15 mouse cellular contexts compared by ENCODE assay signal in the genomic region with DNA sequence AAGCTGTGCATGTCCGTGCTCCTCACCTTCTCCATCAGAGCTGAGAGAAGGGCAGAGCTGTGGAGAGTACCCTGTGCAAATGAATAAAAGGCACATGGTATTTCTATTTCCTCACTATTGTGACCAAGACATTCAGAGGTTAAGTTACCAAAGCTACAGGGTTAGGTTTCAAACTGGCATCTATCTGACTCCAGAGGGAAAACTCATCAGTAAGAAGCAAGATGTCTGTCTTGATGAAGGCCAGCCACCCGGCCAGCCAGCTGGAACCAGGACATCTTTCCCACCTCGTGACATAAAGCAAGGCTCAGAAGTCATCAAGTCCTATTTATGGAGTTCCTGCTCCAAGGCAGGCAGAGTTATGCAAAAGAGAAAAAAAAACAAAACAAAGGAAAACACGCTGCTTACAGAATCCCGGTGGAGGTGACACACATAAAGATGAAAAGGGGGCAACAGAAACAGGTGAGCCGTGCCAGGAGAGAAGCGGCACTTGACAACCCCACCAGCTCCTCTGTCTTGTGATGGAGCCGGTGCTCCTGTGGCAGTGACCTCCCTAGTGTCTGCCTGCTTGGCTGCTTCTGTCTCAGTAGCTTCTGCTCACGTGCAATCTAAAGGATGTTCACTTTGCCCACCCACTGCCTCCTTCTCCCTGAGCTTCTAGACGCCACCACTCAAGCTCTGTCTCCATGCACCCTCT.
A peak's percentile ranks its signal among the peaks of the same experiment; 100 is the strongest.
DNase-seq lines count a peak whose midpoint lies in the region; ATAC-seq and TF ChIP-seq lines count a peak whose summit lies in the region.
"Had no signal": no experiment of that assay in that cellular context is flagged by ENCODE, and none has a peak within 500 bp of the region (broad histone marks: within the 10 kb centered on the region; RNA-seq: fewer than 3 reads in every experiment).

No protein-coding gene starts in this region.

- TF ChIP-seq POLR2A in cortical plate, adult 2 months (IDR thresholded peaks at IDR 0.05; ENCODE audit: extremely low read depth, insufficient read depth, low read length), result no peak

- DNase-seq in frontal cortex, postnatal 14 days (ENCODE audit: low spot score in 2 of 2), result no peak
- no peak for DNase-seq in kidney, adult 9 months
- peak; percentile 85 for DNase-seq in brain, adult 2 months (ENCODE audit: low read depth, low spot score)
- DNase-seq in ovary, postnatal 36 days (ENCODE audit: low spot score), result no peak
- DNase-seq: kidney, adult 2 months; layer of hippocampus, postnatal 36 days; lung, postnatal 36 days had no signal

- ATAC-seq in frontal cortex, adult (ENCODE audit: low TSS enrichment), result peak; percentile 53
- ATAC-seq in kidney, embryonic 15.5 days (replicated peaks; ENCODE audit: low FRiP score), result peak; percentile 81
- no peak for ATAC-seq in liver, embryonic 12.5 days
- ATAC-seq: forebrain, embryonic 16.5 days had no signal

- WGBS in kidney, embryonic 15.5 days, result 37% methylated on average over 10 of the region's 10 CpGs
- 56% methylated on average over 10 of the region's 10 CpGs for WGBS in liver, embryonic 12.5 days (ENCODE audit: insufficient replicate concordance)

- no peak overlapping the region for H3K4me2 ChIP-seq in kidney, embryonic 15.5 days
- H3K4me2 ChIP-seq in liver, embryonic 12.5 days, result no peak overlapping the region
- H3K4me2 ChIP-seq: embryonic facial prominence, embryonic 15.5 days had no signal

- H3K4me3 ChIP-seq in kidney, embryonic 15.5 days (replicated peaks), result no peak overlapping the region
- H3K4me3 ChIP-seq in cortical plate, adult 2 months (ENCODE audit: insufficient read depth, low read length), result no peak overlapping the region
- H3K4me3 ChIP-seq in liver, embryonic 12.5 days, result no peak overlapping the region
- H3K4me3 ChIP-seq: embryonic facial prominence, embryonic 15.5 days; myocyte had no signal

- H3K27ac ChIP-seq in kidney, embryonic 15.5 days, result peak overlapping the region; percentile 32; the same call in 1 of the 2 replicates
- peak overlapping the region; percentile 4 for H3K27ac ChIP-seq in cortical plate, adult 2 months (ENCODE audit: insufficient read depth, low read length)
- no peak overlapping the region for H3K27ac ChIP-seq in liver, embryonic 12.5 days
- H3K27ac ChIP-seq: embryonic facial prominence, embryonic 15.5 days; liver, embryonic 14.5 days had no signal

- no peaks in the 10 kb centered on the region for H3K9me3 ChIP-seq in kidney, embryonic 15.5 days (replicated peaks)
- no peaks in the 10 kb centered on the region for H3K9me3 ChIP-seq in liver, embryonic 12.5 days (replicated peaks)
- H3K9me3 ChIP-seq: embryonic facial prominence, embryonic 15.5 days had no signal

- no peaks in the 10 kb centered on the region for H3K36me3 ChIP-seq in kidney, embryonic 15.5 days
- no peaks in the 10 kb centered on the region for H3K36me3 ChIP-seq in liver, embryonic 12.5 days
- H3K36me3 ChIP-seq: embryonic facial prominence, embryonic 15.5 days had no signal

- no peaks in the 10 kb centered on the region for H3K27me3 ChIP-seq in kidney, embryonic 15.5 days
- no peaks in the 10 kb centered on the region for H3K27me3 ChIP-seq in liver, embryonic 12.5 days (replicated peaks)
- H3K27me3 ChIP-seq: embryonic facial prominence, embryonic 15.5 days had no signal

- TF ChIP-seq CTCF in cortical plate, adult 2 months (IDR thresholded peaks at IDR 0.05; ENCODE audit: extremely low read depth, insufficient read depth, low read length), result no peak

- H3K4me1 ChIP-seq in kidney, embryonic 15.5 days, result no peaks in the 10 kb centered on the region
- H3K4me1 ChIP-seq in cortical plate, adult 2 months (ENCODE audit: control insufficient read depth, insufficient read depth, low read length), result peaks cover 16% of the 10 kb centered on the region
- H3K4me1 ChIP-seq in liver, embryonic 12.5 days, result no peaks in the 10 kb centered on the region
- H3K4me1 ChIP-seq: embryonic facial prominence, embryonic 15.5 days had no signal

- no peak overlapping the region for H3K9ac ChIP-seq in kidney, embryonic 15.5 days
- H3K9ac ChIP-seq in liver, embryonic 12.5 days, result no peak overlapping the region
- H3K9ac ChIP-seq: embryonic facial prominence, embryonic 15.5 days; liver, embryonic 14.5 days had no signal
